11 mouse cellular contexts compared by ENCODE assay signal in genomic region chr2:174300666-174301065, GRCm38 (mm10). TPM values are rescaled to one million over a fixed set of nuclear protein-coding genes. Genes with fewer than 3 reads are reported as not detected.
DNase-seq lines count a peak whose midpoint lies in the region; ATAC-seq and TF ChIP-seq lines count a peak whose summit lies in the region.
"Had no signal": no experiment of that assay in that cellular context is flagged by ENCODE, and none has a peak within 500 bp of the region (broad histone marks: within the 10 kb centered on the region; RNA-seq: fewer than 3 reads in every experiment).

No protein-coding gene starts in this region.

- peak overlapping the region; percentile 46 for H3K4me3 ChIP-seq in heart, embryonic 11.5 days (ENCODE audit: low read depth, low read length)
- peak overlapping the region; percentile 11 to 34; a peak in 3 of 4 replicates for H3K4me3 ChIP-seq in ES-E14 (ENCODE audit: insufficient read depth in 1 of 2, low read depth in 1 of 2, low read length in 2 of 2, poor library complexity in 1 of 2, severe bottlenecking in 1 of 2)
- H3K4me3 ChIP-seq in hindbrain, embryonic 10.5 days: peak overlapping the region; percentile 50
- H3K4me3 ChIP-seq in liver, embryonic 16.5 days (ENCODE audit: low read depth, low read length): peak overlapping the region; percentile 17; the same call in 1 of the 2 replicates

- in situ Hi-C loops in ES-E14 (cut with MboI; ENCODE audit: low sequenced_read_pairs in 2 of 2, unreplicated experiment in 2 of 2): loop anchor here in 1 of 2 experiments (25.0 kb wide), 2 partner anchors 362 to 587 kb away; no protein-coding TSS in a partner anchor

- no peaks in the 10 kb centered on the region for H3K36me3 ChIP-seq in heart, embryonic 11.5 days (ENCODE audit: control insufficient read depth, insufficient read depth, low read length)
- no peaks in the 10 kb centered on the region for H3K36me3 ChIP-seq in ES-E14 (ENCODE audit: control insufficient read depth, insufficient read depth, low read length, poor library complexity, severe bottlenecking)
- H3K36me3 ChIP-seq in hindbrain, embryonic 10.5 days: peaks cover 25% of the 10 kb centered on the region
- H3K36me3 ChIP-seq in liver, embryonic 16.5 days (ENCODE audit: control insufficient read depth, insufficient read depth): no peaks in the 10 kb centered on the region

- no peak overlapping the region for H3K27ac ChIP-seq in heart, embryonic 11.5 days (ENCODE audit: low read depth, low read length)
- H3K27ac ChIP-seq in ES-E14 (ENCODE audit: insufficient read depth, low read depth, low read length, poor library complexity, severe bottlenecking): no peak overlapping the region
- H3K27ac ChIP-seq in hindbrain, embryonic 10.5 days: no peak overlapping the region
- no peak overlapping the region for H3K27ac ChIP-seq in liver, embryonic 16.5 days (ENCODE audit: low read length)

- intact Hi-C loops in heart, postnatal 25 days (cut with DNase I): no loop called here
- intact Hi-C loops in left cerebral cortex, postnatal 36 days (cut with DNase I): no loop called here

- no peak for ATAC-seq in heart, embryonic 11.5 days (replicated peaks; ENCODE audit: insufficient number of reproducible peaks, low FRiP score, low TSS enrichment)
- ATAC-seq in liver, embryonic 16.5 days (ENCODE audit: low read depth): no peak
- no peak for ATAC-seq in monocyte, adult 5-6 weeks (replicated peaks; ENCODE audit: insufficient number of reproducible peaks, low FRiP score, low TSS enrichment, poor library complexity, severe bottlenecking)

- H3K4me2 ChIP-seq in heart, embryonic 11.5 days: peak overlapping the region; percentile 75
- peak overlapping the region; percentile 27; the same call in 1 of the 2 replicates for H3K4me2 ChIP-seq in liver, embryonic 16.5 days (ENCODE audit: low read depth, low read length)

- peaks cover 21% of the 10 kb centered on the region for H3K27me3 ChIP-seq in heart, embryonic 11.5 days (ENCODE audit: control insufficient read depth, insufficient read depth, low read length)
- H3K27me3 ChIP-seq in hindbrain, embryonic 10.5 days (ENCODE audit: insufficient read depth, poor library complexity, severe bottlenecking): peaks cover 48% of the 10 kb centered on the region
- peaks cover 40% of the 10 kb centered on the region for H3K27me3 ChIP-seq in liver, embryonic 16.5 days (ENCODE audit: control insufficient read depth, insufficient read depth, low read depth, low read length)

- H3K9me3 ChIP-seq in heart, embryonic 11.5 days (replicated peaks; ENCODE audit: control insufficient read depth, low read length): peaks cover 41% of the 10 kb centered on the region
- H3K9me3 ChIP-seq in ES-E14 (ENCODE audit: control insufficient read depth, insufficient read depth, low read depth, low read length): no peaks in the 10 kb centered on the region
- peaks cover 53% of the 10 kb centered on the region for H3K9me3 ChIP-seq in hindbrain, embryonic 10.5 days
- H3K9me3 ChIP-seq in liver, embryonic 16.5 days (replicated peaks; ENCODE audit: control insufficient read depth, low read length): peaks cover 26% of the 10 kb centered on the region

- no peak overlapping the region for H3K9ac ChIP-seq in heart, embryonic 11.5 days (ENCODE audit: low read depth, low read length)
- H3K9ac ChIP-seq in ES-E14 (ENCODE audit: insufficient read depth, low read depth, low read length, poor library complexity, severe bottlenecking): no peak overlapping the region
- no peak overlapping the region for H3K9ac ChIP-seq in liver, embryonic 16.5 days (ENCODE audit: low read depth, low read length)

- no peak for DNase-seq in heart, postnatal 25 days (ENCODE audit: low spot score)
- DNase-seq in ES-E14 (ENCODE audit: low read depth, low spot score): no peak
- DNase-seq in hindbrain, embryonic 10.5 days (ENCODE audit: low spot score): no peak
- no peak for DNase-seq in left cerebral cortex, postnatal 36 days (ENCODE audit: low spot score in 2 of 2)
- no peak for DNase-seq in left cerebral cortex, adult 18-20 months (ENCODE audit: low spot score in 2 of 2)
- DNase-seq: adrenal gland, postnatal 36 days; B cell, adult 2 months; embryo, embryonic 11 days had no signal

- no peaks in the 10 kb centered on the region; the same call in 1 of the 2 replicates for H3K4me1 ChIP-seq in heart, embryonic 11.5 days (ENCODE audit: control insufficient read depth, insufficient read depth, low read length)
- H3K4me1 ChIP-seq in ES-E14 (ENCODE audit: control insufficient read depth in 2 of 2, insufficient read depth in 2 of 2, low read length in 2 of 2, poor library complexity in 1 of 2): no peaks in the 10 kb centered on the region
- peaks cover 47% of the 10 kb centered on the region for H3K4me1 ChIP-seq in hindbrain, embryonic 10.5 days (replicated peaks)
- H3K4me1 ChIP-seq in liver, embryonic 16.5 days (ENCODE audit: control insufficient read depth, low read depth, low read length): peaks cover 8% of the 10 kb centered on the region

- WGBS in heart, embryonic 11.5 days (ENCODE audit: insufficient replicate concordance): 41% methylated on average over 22 of the region's 22 CpGs
- WGBS in hindbrain, embryonic 10.5 days: 48% methylated on average over 22 of the region's 22 CpGs
- 50% methylated on average over 22 of the region's 22 CpGs for WGBS in liver, embryonic 16.5 days (ENCODE audit: insufficient replicate concordance)

TF ChIP-seq in ES-E14, 5 proteins besides CTCF, POLR2A, EP300 and RAD21:
- TF ChIP-seq CHD2 (IDR thresholded peaks at IDR 0.05; ENCODE audit: low read depth, low read length) (no peak), HCFC1 (IDR thresholded peaks at IDR 0.05; ENCODE audit: borderline replicate concordance, insufficient read depth, low read length) (no peak)

RNA-seq across cellular contexts. Expression of gene Gnas, which starts 16.5 kb away (rescaled TPM):
- polyA plus RNA-seq in heart, embryonic 11.5 days (2014; fragmentation: Nextera tagmentation; extraction: Ambion mirVana): 1,095 and 1,127 TPM in 2 replicates
- 1,000 to 10,000 TPM; 1,170 to 1,213 TPM for total RNA-seq in heart, postnatal 25 days (2021)
- 196 and 202 TPM in 2 replicates for total RNA-seq in ES-E14 (2012; rRNA removed)
- 1,166 and 1,270 TPM in 2 replicates for polyA plus RNA-seq in hindbrain, embryonic 10.5 days (2016; fragmentation: Nextera tagmentation; extraction: Ambion mirVana)
- polyA plus RNA-seq in liver, embryonic 16.5 days (2015; fragmentation: Nextera tagmentation; extraction: Ambion mirVana): 181 and 231 TPM in 2 replicates
- 1,000 to 10,000 TPM; 1,724 to 1,906 TPM for total RNA-seq in left cerebral cortex, postnatal 36 days (2021)
- 224 to 349 TPM (median 269 TPM) in 3 replicates for total RNA-seq in monocyte, adult 5-6 weeks (2017)
- total RNA-seq in left cerebral cortex, adult 18-20 months (2021): 1,000 to 10,000 TPM; 1,817 to 1,846 TPM

RNA-seq across cellular contexts. Expression of gene Gm20721, which starts 45.8 kb away (rescaled TPM):
- 5.6 and 8.6 TPM in 2 replicates for polyA plus RNA-seq in heart, embryonic 11.5 days (2014; fragmentation: Nextera tagmentation; extraction: Ambion mirVana)
- total RNA-seq in heart, postnatal 25 days (2021): 1 to 10 TPM; 1.6 to 2.2 TPM
- 15.6 and 17.7 TPM in 2 replicates for total RNA-seq in ES-E14 (2012; rRNA removed)
- polyA plus RNA-seq in hindbrain, embryonic 10.5 days (2016; fragmentation: Nextera tagmentation; extraction: Ambion mirVana): 10.5 and 13.1 TPM in 2 replicates
- 31.8 and 34.8 TPM in 2 replicates for polyA plus RNA-seq in liver, embryonic 16.5 days (2015; fragmentation: Nextera tagmentation; extraction: Ambion mirVana)
- total RNA-seq in left cerebral cortex, postnatal 36 days (2021): 1 to 10 TPM; 3.0 TPM
- total RNA-seq in monocyte, adult 5-6 weeks (2017): 8.0 to 16.0 TPM (median 12.4 TPM) in 3 replicates
- total RNA-seq in left cerebral cortex, adult 18-20 months (2021): 1 to 10 TPM; 2.4 to 2.7 TPM
